Mouse (Mus musculus) c-Kit-negative CD71-positive TER-119-positive erythroid progenitor cells, embryonic 14.5 days (primary cell): Measurements from ENCODE around the gene Rasal3.
A peak's percentile ranks its signal among the peaks of the same experiment; 100 is the strongest.

ENCODE experiments used
- DNase-seq: peaks from one replicate; pipeline ENCODE4 v3.0.0-alpha.2; 2013; ENCODE audit warnings: low read depth, low spot score

Gene Rasal3

GRCm38 (mm10) chr17:32403417-32403816 is at the start of gene Rasal3:
Gene Rasal3 (minus strand): TSS chr17:32403583.
- no peak for DNase-seq

GRCm38 (mm10) chr17:32452482-32452881 is 49.1 kb upstream of the Rasal3 start, which contains the start of gene Cyp4f39:
Gene Cyp4f39 (plus strand): TSS chr17:32452723.
- peak; percentile 29 for DNase-seq

GRCm38 (mm10) chr17:32450844-32451537 is 47.6 kb upstream of the Rasal3 start:
- no peak for DNase-seq

GRCm38 (mm10) chr17:32449042-32449441 is 45.7 kb upstream of the Rasal3 start:
- DNase-seq, result no peak

- DNase-seq, result no peak
These were observed 43.8 kb upstream of the Rasal3 start for GRCm38 (mm10) chr17:32447195-32447594.

GRCm38 (mm10) chr17:32445016-32445415 is 41.6 kb upstream of the Rasal3 start:
- no peak for DNase-seq

GRCm38 (mm10) chr17:32443245-32443644 is 39.9 kb upstream of the Rasal3 start:
- no peak for DNase-seq

GRCm38 (mm10) chr17:32437106-32437505 is 33.7 kb upstream of the Rasal3 start:
- no peak for DNase-seq

GRCm38 (mm10) chr17:32435151-32435550 is 31.8 kb upstream of the Rasal3 start:
- no peak for DNase-seq

- no peak for DNase-seq
These were observed 30.9 kb upstream of the Rasal3 start for GRCm38 (mm10) chr17:32434324-32434723.

- no peak for DNase-seq
These were observed 28.6 kb upstream of the Rasal3 start for GRCm38 (mm10) chr17:32431972-32432371.

GRCm38 (mm10) chr17:32426610-32427009 is 23.2 kb upstream of the Rasal3 start:
- no peak for DNase-seq

GRCm38 (mm10) chr17:32424034-32424433 is 20.7 kb upstream of the Rasal3 start, which contains the start of gene Pglyrp2:
Gene Pglyrp2 (minus strand): TSS chr17:32424167.
- no peak for DNase-seq

GRCm38 (mm10) chr17:32420781-32421180 is 17.4 kb upstream of the Rasal3 start:
- no peak for DNase-seq

- DNase-seq, result no peak
These were observed 16.6 kb upstream of the Rasal3 start for GRCm38 (mm10) chr17:32419989-32420388.

GRCm38 (mm10) chr17:32416771-32417170 is 13.4 kb upstream of the Rasal3 start:
- DNase-seq, result no peak

- DNase-seq, result no peak
These were observed 12.1 kb upstream of the Rasal3 start for GRCm38 (mm10) chr17:32415417-32416020.

GRCm38 (mm10) chr17:32411898-32412297 is 8.5 kb upstream of the Rasal3 start:
- no peak for DNase-seq

- no peak for DNase-seq
These were observed 615 bp downstream of the Rasal3 start for GRCm38 (mm10) chr17:32402779-32403157.

- DNase-seq, result no peak
These were observed 1.2 kb downstream of the Rasal3 start for GRCm38 (mm10) chr17:32402011-32402778.

GRCm38 (mm10) chr17:32396266-32396665 is 7.1 kb downstream of the Rasal3 start:
- DNase-seq, result no peak

- DNase-seq, result no peak
These were observed 9.4 kb downstream of the Rasal3 start for GRCm38 (mm10) chr17:32393944-32394343.
